Mouse (Mus musculus) heart, embryonic 10.5 days (tissue): ENCODE results near the gene Hnrnpll. TPM values are rescaled to one million over a fixed set of nuclear protein-coding genes. Genes with fewer than 3 reads are reported as not detected.
A peak's percentile ranks its signal among the peaks of the same experiment; 100 is the strongest.

Source experiments
- DNase-seq: peaks from one replicate; pipeline ENCODE4 v3.0.0-alpha.2; 2017; ENCODE audit warnings: low spot score
- H3K27ac ChIP-seq: fragments of 300-500 bp; sonication (generic); 2 replicates; pipeline ENCODE4 v1.5.1; 2016; ENCODE audit warnings: mild to moderate bottlenecking
- H3K27me3 ChIP-seq: fragments of 300-500 bp; sonication (generic); 2 replicates; pipeline ENCODE4 v1.6.1; 2016; ENCODE audit warnings: mild to moderate bottlenecking; ENCODE audit not compliant: poor library complexity, insufficient read depth, severe bottlenecking
- H3K36me3 ChIP-seq: fragments of 300-500 bp; sonication (generic); 2 replicates; pipeline ENCODE4 v1.6.1; 2016; ENCODE audit warnings: mild to moderate bottlenecking, moderate library complexity
- H3K4me1 ChIP-seq: fragments of 300-500 bp; sonication (generic); 2 replicates; pipeline ENCODE4 v1.6.1; 2016; ENCODE audit warnings: mild to moderate bottlenecking
- H3K4me3 ChIP-seq: fragments of 300-500 bp; sonication (generic); 2 replicates; pipeline ENCODE4 v1.5.1; 2016; ENCODE audit warnings: mild to moderate bottlenecking, moderate library complexity
- H3K9me3 ChIP-seq: fragments of 300-500 bp; sonication (generic); 2 replicates; pipeline ENCODE4 v1.6.1; 2016; ENCODE audit warnings: mild to moderate bottlenecking, moderate library complexity
- WGBS: fragments of 180-500 bp; shearing (Covaris S2); methylation state at CpG from one replicate; pipeline ENCODE4 v1.1.7; 2016; 5-methylcytosine and 5-hydroxymethylcytosine counted together
- polyA plus RNA-seq: library from polyadenylated mRNA; unstranded; fragments of >200 nt; fragmentation: Nextera tagmentation; extraction: Ambion mirVana; gene quantifications from 2 replicates; pipeline ENCODE4 v1.2.1, GENCODE M21; 2016

Gene Hnrnpll
- polyA plus RNA-seq, 1 experiment from 2014 or later: 76.3 TPM

- H3K27ac ChIP-seq: no peak overlapping the region
- no peaks in the 10 kb centered on the region for H3K9me3 ChIP-seq
- no peaks in the 10 kb centered on the region for H3K27me3 ChIP-seq
- 73% methylated on average over 6 of the region's 6 CpGs for WGBS
- DNase-seq: no peak
- H3K4me3 ChIP-seq: no peak overlapping the region
- H3K36me3 ChIP-seq: no peaks in the 10 kb centered on the region
- 0 out of 2 replicates have a peak, but pooled peaks cover 4% of the 10 kb centered on the region for H3K4me1 ChIP-seq
These were observed 21.1 kb upstream of the Hnrnpll start for GRCm38 (mm10) chr17:80083223-80083622.

- 85% methylated on average over 4 of the region's 4 CpGs for WGBS
- H3K27ac ChIP-seq: no peak overlapping the region
- H3K4me3 ChIP-seq: no peak overlapping the region
- DNase-seq: no peak
- no peaks in the 10 kb centered on the region for H3K36me3 ChIP-seq
- peaks cover 6% of the 10 kb centered on the region; the same call in 1 of the 2 replicates for H3K4me1 ChIP-seq
- no peaks in the 10 kb centered on the region for H3K9me3 ChIP-seq
- H3K27me3 ChIP-seq: no peaks in the 10 kb centered on the region
These were observed 16.6 kb upstream of the Hnrnpll start for GRCm38 (mm10) chr17:80078726-80079125.

- Histone ChIP-seq H3K9me3 (no peaks in the 10 kb centered on the region), H3K27me3 (no peaks in the 10 kb centered on the region), H3K36me3 (no peaks in the 10 kb centered on the region), H3K4me1 (peaks cover 9% of the 10 kb centered on the region; the same call in 1 of the 2 replicates), H3K27ac (no peak overlapping the region), H3K4me3 (no peak overlapping the region)
- WGBS: 86% methylated on average over 5 of the region's 6 CpGs
- DNase-seq: no peak
These were observed 5.1 kb upstream of the Hnrnpll start for GRCm38 (mm10) chr17:80067257-80067656.

- WGBS: 75% methylated on average over 8 of the region's 8 CpGs
- no peaks in the 10 kb centered on the region for H3K27me3 ChIP-seq
- no peak for DNase-seq
These were observed 1.8 kb upstream of the Hnrnpll start for GRCm38 (mm10) chr17:80063840-80064495.

GRCm38 (mm10) chr17:80063386-80063785 is 1.3 kb upstream of the Hnrnpll start:
- 63% methylated on average over 10 of the region's 10 CpGs for WGBS
- DNase-seq: no peak
- Histone ChIP-seq H3K4me1 (peaks cover 15% of the 10 kb centered on the region), H3K9me3 (no peaks in the 10 kb centered on the region), H3K27me3 (no peaks in the 10 kb centered on the region), H3K4me3 (peak overlapping the region; percentile 85; the same call in 1 of the 2 replicates), H3K27ac (no peak overlapping the region), H3K36me3 (no peaks in the 10 kb centered on the region)

More at GRCm38 (mm10) chr17:80063840-80064495, 1.8 kb upstream of the Hnrnpll start:
- no peak overlapping the region for H3K27ac ChIP-seq
- no peak overlapping the region for H3K4me3 ChIP-seq
- H3K36me3 ChIP-seq: no peaks in the 10 kb centered on the region
- H3K4me1 ChIP-seq: peaks cover 12% of the 10 kb centered on the region; the same call in 1 of the 2 replicates
- no peaks in the 10 kb centered on the region for H3K9me3 ChIP-seq

GRCm38 (mm10) chr17:80062620-80063010 is 481 bp upstream of the Hnrnpll start:
- peaks cover 20% of the 10 kb centered on the region for H3K4me1 ChIP-seq
- no peaks in the 10 kb centered on the region for H3K9me3 ChIP-seq
- H3K36me3 ChIP-seq: peaks cover under 1% of the 10 kb centered on the region; the same call in 1 of the 2 replicates
- H3K4me3 ChIP-seq: peak overlapping the region; percentile 85
- 2% methylated on average over 15 of the region's 15 CpGs for WGBS
- no peak for DNase-seq
- H3K27me3 ChIP-seq: no peaks in the 10 kb centered on the region
- H3K27ac ChIP-seq: peak overlapping the region; percentile 98

- DNase-seq: peak; percentile 85
- Histone ChIP-seq H3K27me3 (no peaks in the 10 kb centered on the region), H3K4me1 (peaks cover 20% of the 10 kb centered on the region), H3K4me3 (peak overlapping the region; percentile 85), H3K9me3 (no peaks in the 10 kb centered on the region), H3K36me3 (peaks cover 3% of the 10 kb centered on the region; the same call in 1 of the 2 replicates), H3K27ac (peak overlapping the region; percentile 98)
- under 1% methylated on average over 81 of the region's 83 CpGs for WGBS
These were observed 1.0 kb downstream of the Hnrnpll start for GRCm38 (mm10) chr17:80060828-80061782.

GRCm38 (mm10) chr17:80060151-80060550 is 2.0 kb downstream of the Hnrnpll start:
- Histone ChIP-seq H3K4me3 (peak overlapping the region; percentile 85), H3K4me1 (peaks cover 20% of the 10 kb centered on the region), H3K9me3 (no peaks in the 10 kb centered on the region), H3K27me3 (no peaks in the 10 kb centered on the region), H3K36me3 (peaks cover 3% of the 10 kb centered on the region; the same call in 1 of the 2 replicates), H3K27ac (peak overlapping the region; percentile 98; the same call in 1 of the 2 replicates)
- WGBS: 20% methylated on average over 5 of the region's 5 CpGs
- DNase-seq: no peak

- DNase-seq: no peak
- peak overlapping the region; percentile 85 for H3K4me3 ChIP-seq
- H3K27me3 ChIP-seq: no peaks in the 10 kb centered on the region
- WGBS: 23% methylated on average over 1 of the region's 1 CpGs
- peaks cover 3% of the 10 kb centered on the region; the same call in 1 of the 2 replicates for H3K36me3 ChIP-seq
- peaks cover 24% of the 10 kb centered on the region for H3K4me1 ChIP-seq
- no peaks in the 10 kb centered on the region for H3K9me3 ChIP-seq
- H3K27ac ChIP-seq: no peak overlapping the region
These were observed 2.4 kb downstream of the Hnrnpll start for GRCm38 (mm10) chr17:80059731-80060130.

GRCm38 (mm10) chr17:80058501-80058900 is 3.6 kb downstream of the Hnrnpll start:
- Histone ChIP-seq H3K9me3 (no peaks in the 10 kb centered on the region), H3K4me3 (no peak overlapping the region), H3K4me1 (peaks cover 34% of the 10 kb centered on the region), H3K36me3 (peaks cover 9% of the 10 kb centered on the region; the same call in 1 of the 2 replicates), H3K27me3 (no peaks in the 10 kb centered on the region), H3K27ac (no peak overlapping the region)
- WGBS: 26% methylated on average over 1 of the region's 1 CpGs
- no peak for DNase-seq

- 63% methylated on average over 27 of the region's 27 CpGs for WGBS
- Histone ChIP-seq H3K4me3 (peak overlapping the region; percentile 40), H3K27me3 (no peaks in the 10 kb centered on the region), H3K9me3 (no peaks in the 10 kb centered on the region), H3K36me3 (peaks cover 53% of the 10 kb centered on the region), H3K4me1 (peaks cover 23% of the 10 kb centered on the region), H3K27ac (peak overlapping the region; percentile 56)
- DNase-seq: no peak
These were observed 8.0 kb downstream of the Hnrnpll start for GRCm38 (mm10) chr17:80053931-80054734.

- H3K4me1 ChIP-seq: peaks cover 13% of the 10 kb centered on the region; the same call in 1 of the 2 replicates
- no peak for DNase-seq
- no peaks in the 10 kb centered on the region for H3K27me3 ChIP-seq
- no peak overlapping the region for H3K27ac ChIP-seq
- peaks cover 72% of the 10 kb centered on the region for H3K36me3 ChIP-seq
- 86% methylated on average over 1 of the region's 1 CpGs for WGBS
- no peak overlapping the region for H3K4me3 ChIP-seq
- H3K9me3 ChIP-seq: no peaks in the 10 kb centered on the region
These were observed 10.5 kb downstream of the Hnrnpll start for GRCm38 (mm10) chr17:80051682-80052081.
